Mouse (Mus musculus) embryonic fibroblast, embryonic 13.5 days (primary cell): ENCODE measurements around the gene 1700025G04Rik.

ENCODE experiments used
- CTCF ChIP-seq: IDR thresholded peaks from 2 replicates; pipeline ENCODE4 v1.5.1; 2011; ENCODE audit warnings: mild to moderate bottlenecking, control low read depth, low read length, moderate library complexity, borderline replicate concordance; ENCODE audit not compliant: insufficient read depth
- POLR2A ChIP-seq: IDR thresholded peaks from 2 replicates; pipeline ENCODE4 v1.6.1; 2011; ENCODE audit warnings: low read depth, mild to moderate bottlenecking, control low read depth, low read length, moderate library complexity

- no peak for TF ChIP-seq CTCF
- no peak for TF ChIP-seq POLR2A
These were observed 61.2 kb downstream of the 1700025G04Rik start for GRCm38 (mm10) chr1:152028718-152029117.
